Mouse (Mus musculus) embryonic facial prominence, embryonic 11.5 days (tissue): Measurements from ENCODE around the gene Mbtps1. TPM values are rescaled to one million over a fixed set of nuclear protein-coding genes. Genes with fewer than 3 reads are reported as not detected.

Source experiments
- ATAC-seq: fragments of 200-750 bp; cut with Nextera tagmentation; replicated peaks from 2 replicates; pipeline ENCODE4 v1.8.0; 2017; ENCODE audit warnings: low read depth; ENCODE audit not compliant: insufficient number of reproducible peaks, low FRiP score, low TSS enrichment
- DNase-seq: peaks from one replicate; pipeline ENCODE4 v3.0.0-alpha.2; 2015; ENCODE audit warnings: low spot score
- H3K27ac ChIP-seq: fragments of 300-500 bp; sonication (generic); replicated peaks from 2 replicates; pipeline ENCODE4 v1.5.1; 2014; ENCODE audit warnings: mild to moderate bottlenecking, low read depth, low read length, control low read depth
- H3K27me3 ChIP-seq: fragments of 300-500 bp; sonication (generic); 2 replicates; pipeline ENCODE4 v1.6.1; 2014; ENCODE audit warnings: mild to moderate bottlenecking, low read length, moderate library complexity, mixed read lengths; ENCODE audit not compliant: control insufficient read depth, insufficient read depth
- H3K36me3 ChIP-seq: fragments of 300-500 bp; sonication (generic); replicated peaks from 2 replicates; pipeline ENCODE4 v1.6.1; 2014; ENCODE audit warnings: low read depth, mild to moderate bottlenecking, low read length, moderate library complexity, mixed read lengths; ENCODE audit not compliant: control insufficient read depth, insufficient read depth
- H3K4me1 ChIP-seq: fragments of 300-500 bp; sonication (generic); 2 replicates; pipeline ENCODE4 v1.6.1; 2014; ENCODE audit warnings: low read length, mixed read lengths; ENCODE audit not compliant: control insufficient read depth, insufficient read depth
- H3K4me2 ChIP-seq: fragments of 300-500 bp; sonication (generic); 2 replicates; pipeline ENCODE4 v1.6.1; 2014; ENCODE audit warnings: low read depth, mild to moderate bottlenecking, control low read depth, low read length, moderate library complexity
- H3K4me3 ChIP-seq: fragments of 300-500 bp; sonication (generic); 2 replicates; pipeline ENCODE4 v1.5.1; 2014; ENCODE audit warnings: low read depth, low read length, control low read depth
- H3K9ac ChIP-seq: fragments of 300-500 bp; sonication (generic); replicated peaks from 2 replicates; pipeline ENCODE4 v1.6.1; 2014; ENCODE audit warnings: mild to moderate bottlenecking, control low read depth, low read length
- H3K9me3 ChIP-seq: fragments of 300-500 bp; sonication (generic); replicated peaks from 2 replicates; pipeline ENCODE4 v1.6.1; 2016; ENCODE audit warnings: mild to moderate bottlenecking, low read length, inconsistent platforms, mixed read lengths; ENCODE audit not compliant: control insufficient read depth
- WGBS: fragments of 180-500 bp; shearing (Covaris S2); extraction: QIAGEN DNeasy Blood & Tissue Kit; methylation state at CpG from one replicate; pipeline ENCODE4 v1.1.7; 2014; 5-methylcytosine and 5-hydroxymethylcytosine counted together
- polyA plus RNA-seq: library from polyadenylated mRNA; unstranded; fragments of >200 nt; fragmentation: Nextera tagmentation; extraction: Ambion mirVana; gene quantifications from 2 replicates; pipeline ENCODE4 v1.2.1, GENCODE M21; 2014

The Mbtps1 gene
- polyA plus RNA-seq, 1 experiment from 2014 or later, result 103 TPM

DNA sequence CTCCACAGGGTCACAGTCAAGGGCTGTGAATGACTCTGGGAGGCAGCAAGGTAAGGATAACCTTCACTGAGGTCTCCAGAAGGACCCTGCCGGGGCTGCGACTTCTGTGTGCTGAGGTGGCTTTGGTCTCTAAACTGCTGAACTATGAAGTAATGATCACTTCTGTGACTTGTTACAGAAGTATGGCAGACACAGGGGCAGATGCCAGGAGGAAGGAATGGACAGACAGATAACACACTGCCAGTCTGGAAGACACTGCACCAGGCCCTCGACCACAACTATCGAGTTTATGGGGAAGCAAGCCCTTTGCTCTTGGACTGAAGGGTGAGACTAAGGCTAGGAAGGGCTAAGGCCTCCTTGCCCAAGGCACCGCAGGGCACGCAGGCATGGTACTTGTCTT, 12.6 kb upstream of the Mbtps1 start:
- no peak overlapping the region for H3K9ac ChIP-seq
- peaks cover 4% of the 10 kb centered on the region; the same call in 1 of the 2 replicates for H3K27me3 ChIP-seq
- DNase-seq, result no peak
- no peak overlapping the region for H3K4me3 ChIP-seq
- no peaks in the 10 kb centered on the region for H3K36me3 ChIP-seq
- no peak overlapping the region for H3K27ac ChIP-seq
- H3K4me2 ChIP-seq, result no peak overlapping the region
- WGBS, result 85% methylated on average over 6 of the region's 6 CpGs
- no peaks in the 10 kb centered on the region for H3K9me3 ChIP-seq
- ATAC-seq, result no peak
- peaks cover 3% of the 10 kb centered on the region; the same call in 1 of the 2 replicates for H3K4me1 ChIP-seq

DNA sequence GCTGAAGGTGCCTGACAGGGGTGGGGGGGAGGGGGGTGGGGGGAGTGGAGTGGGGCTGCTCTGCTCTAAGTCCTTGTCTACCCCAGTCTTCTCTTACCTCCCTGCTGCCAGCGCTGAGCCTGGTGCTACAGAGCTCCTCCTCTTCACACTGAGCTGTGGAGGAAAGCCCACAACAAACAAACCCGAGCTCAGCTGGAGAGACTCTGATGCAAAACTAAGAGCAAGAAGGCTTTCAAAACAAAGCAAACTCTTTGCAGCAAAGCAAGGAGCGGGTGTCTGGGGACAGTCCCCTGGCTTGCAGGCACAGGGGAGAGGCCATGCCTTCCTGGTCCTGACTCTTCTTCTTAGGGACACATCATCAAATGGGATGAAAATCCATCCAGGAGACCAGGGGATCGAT, 11.3 kb upstream of the Mbtps1 start:
- DNase-seq, result no peak
- Histone ChIP-seq H3K4me2 (no peak overlapping the region), H3K27ac (no peak overlapping the region), H3K9ac (no peak overlapping the region), H3K4me1 (peaks cover 3% of the 10 kb centered on the region; the same call in 1 of the 2 replicates), H3K36me3 (no peaks in the 10 kb centered on the region), H3K27me3 (0 out of 2 replicates have a peak, but pooled peaks cover 2% of the 10 kb centered on the region), H3K9me3 (no peaks in the 10 kb centered on the region), H3K4me3 (no peak overlapping the region)
- 28% methylated on average over 4 of the region's 4 CpGs for WGBS
- no peak for ATAC-seq

DNA sequence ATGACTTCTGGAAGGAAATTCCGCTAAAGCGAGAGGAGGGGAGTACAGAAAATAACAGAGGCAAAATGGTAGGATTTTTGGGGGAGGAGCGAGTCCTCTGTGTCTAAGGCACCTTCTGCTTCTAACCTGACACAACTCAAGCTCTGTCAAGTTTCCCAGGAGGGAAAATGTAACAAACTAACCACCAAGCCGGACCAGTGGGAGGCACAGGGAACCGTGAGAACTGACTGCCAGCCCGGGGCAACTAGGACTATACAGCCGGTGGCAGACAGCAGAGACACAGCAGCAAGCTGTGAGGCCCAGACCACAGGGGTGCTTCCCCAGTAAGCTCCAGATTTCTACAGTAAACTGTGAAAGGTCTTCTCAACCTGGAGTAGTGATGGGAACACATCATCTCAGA, 10.4 kb upstream of the Mbtps1 start:
- Histone ChIP-seq H3K36me3 (no peaks in the 10 kb centered on the region; the same call in 1 of the 2 replicates), H3K27ac (no peak overlapping the region), H3K4me3 (no peak overlapping the region), H3K4me1 (peaks cover under 1% of the 10 kb centered on the region; the same call in 1 of the 2 replicates), H3K4me2 (no peak overlapping the region), H3K9me3 (no peaks in the 10 kb centered on the region), H3K9ac (no peak overlapping the region), H3K27me3 (no peaks in the 10 kb centered on the region)
- ATAC-seq (no peak), DNase-seq (no peak)
- WGBS, result 60% methylated on average over 7 of the region's 7 CpGs

DNA sequence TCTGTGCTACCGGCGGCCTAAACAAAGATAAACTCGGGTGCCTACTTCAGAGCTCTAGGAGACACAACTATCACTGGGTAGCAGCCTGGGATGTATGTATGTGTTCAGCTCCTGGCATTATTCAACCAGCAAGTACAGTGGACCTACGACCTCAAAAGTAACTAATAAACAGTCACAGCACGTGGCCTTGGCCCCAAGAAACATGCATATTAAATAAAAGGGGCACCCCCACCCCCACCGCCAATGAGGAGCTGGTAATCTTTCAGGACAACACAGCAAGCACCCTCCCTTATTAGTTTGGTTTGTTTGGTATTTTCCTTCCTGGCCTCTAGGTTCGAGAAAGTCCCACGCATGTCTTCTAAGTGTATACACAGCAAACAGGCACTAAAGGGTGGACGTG, 9.7 kb upstream of the Mbtps1 start:
- DNase-seq (no peak), ATAC-seq (no peak)
- Histone ChIP-seq H3K4me1 (no peaks in the 10 kb centered on the region), H3K36me3 (peaks cover 2% of the 10 kb centered on the region), H3K9ac (no peak overlapping the region), H3K9me3 (no peaks in the 10 kb centered on the region), H3K27me3 (no peaks in the 10 kb centered on the region), H3K27ac (no peak overlapping the region), H3K4me3 (no peak overlapping the region), H3K4me2 (no peak overlapping the region)
- 86% methylated on average over 9 of the region's 9 CpGs for WGBS

GRCm38 (mm10) chr8:119566367-119566766, 7.8 kb upstream of the Mbtps1 start:
- WGBS, result 80% methylated on average over 11 of the region's 11 CpGs
- no peaks in the 10 kb centered on the region for H3K4me1 ChIP-seq
- H3K27ac ChIP-seq, result no peak overlapping the region
- no peak for ATAC-seq
- H3K9ac ChIP-seq, result no peak overlapping the region
- H3K36me3 ChIP-seq, result peaks cover 2% of the 10 kb centered on the region
- H3K4me2 ChIP-seq, result no peak overlapping the region
- H3K4me3 ChIP-seq, result no peak overlapping the region
- no peaks in the 10 kb centered on the region for H3K27me3 ChIP-seq
- H3K9me3 ChIP-seq, result no peaks in the 10 kb centered on the region
- DNase-seq, result no peak

GRCm38 (mm10) chr8:119563849-119564251, 5.3 kb upstream of the Mbtps1 start:
- no peak overlapping the region for H3K27ac ChIP-seq
- H3K9me3 ChIP-seq, result no peaks in the 10 kb centered on the region
- no peaks in the 10 kb centered on the region for H3K4me1 ChIP-seq
- ATAC-seq (no peak), DNase-seq (no peak)
- peaks cover 2% of the 10 kb centered on the region for H3K36me3 ChIP-seq
- H3K4me2 ChIP-seq, result no peak overlapping the region
- H3K27me3 ChIP-seq, result no peaks in the 10 kb centered on the region
- WGBS, result 95% methylated on average over 14 of the region's 14 CpGs
- H3K9ac ChIP-seq, result no peak overlapping the region
- no peak overlapping the region for H3K4me3 ChIP-seq

- no peak overlapping the region for H3K4me2 ChIP-seq
- WGBS, result 85% methylated on average over 6 of the region's 6 CpGs
- H3K4me3 ChIP-seq, result no peak overlapping the region
- no peaks in the 10 kb centered on the region for H3K27me3 ChIP-seq
- H3K4me1 ChIP-seq, result no peaks in the 10 kb centered on the region
- ATAC-seq (no peak), DNase-seq (no peak)
- H3K36me3 ChIP-seq, result peaks cover 2% of the 10 kb centered on the region
- no peaks in the 10 kb centered on the region for H3K9me3 ChIP-seq
- no peak overlapping the region for H3K27ac ChIP-seq
- no peak overlapping the region for H3K9ac ChIP-seq
These were observed 826 bp upstream of the Mbtps1 start for GRCm38 (mm10) chr8:119559402-119559720.

DNA sequence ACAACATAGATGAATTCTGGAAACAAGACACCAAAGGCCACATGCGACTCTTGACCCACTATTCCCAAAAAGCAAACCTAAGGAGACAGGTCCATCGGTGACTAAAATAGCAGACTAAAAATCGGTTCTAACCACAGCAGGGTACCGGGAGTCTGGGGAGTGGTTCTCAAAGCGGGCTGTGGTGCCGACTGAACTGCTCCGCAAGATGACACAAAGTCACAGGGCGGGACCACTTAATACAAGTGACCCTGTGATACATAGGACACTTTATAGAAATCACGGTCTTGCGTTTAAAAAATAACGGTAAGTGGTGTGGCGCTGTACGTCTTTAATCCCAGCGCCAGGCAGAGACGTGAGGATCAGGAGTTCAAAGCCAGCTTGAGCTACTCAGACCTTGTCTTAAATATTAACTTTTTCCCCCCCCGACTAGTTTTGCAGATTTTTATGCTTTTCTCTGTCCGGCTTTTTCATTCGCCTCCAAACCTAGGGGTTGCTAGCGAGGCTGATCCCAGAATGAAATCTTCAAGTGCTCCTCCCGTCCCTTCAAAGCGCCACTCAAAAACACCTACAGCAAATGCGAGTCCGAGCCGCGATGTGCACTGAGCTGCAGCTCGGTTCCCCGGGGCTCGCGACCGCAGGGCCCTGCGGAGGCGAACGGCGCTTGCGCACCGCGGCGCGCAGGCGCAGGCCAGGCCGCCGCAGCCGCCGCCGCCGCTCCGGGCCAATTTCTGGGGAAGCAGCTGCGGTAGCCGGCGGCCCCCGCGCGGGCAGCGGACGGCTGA, 523 bp downstream of the Mbtps1 start:
- ATAC-seq, result peak; percentile 84
- Histone ChIP-seq H3K4me1 (no peaks in the 10 kb centered on the region), H3K9ac (peak overlapping the region; percentile 88), H3K9me3 (no peaks in the 10 kb centered on the region), H3K4me2 (peak overlapping the region; percentile 40), H3K27ac (peak overlapping the region; percentile 60; the same call in 1 of the 2 replicates), H3K36me3 (no peaks in the 10 kb centered on the region), H3K4me3 (peak overlapping the region; percentile 80), H3K27me3 (no peaks in the 10 kb centered on the region)
- under 1% methylated on average over 55 of the region's 55 CpGs for WGBS
- DNase-seq, result peak; percentile 82
